Mouse (Mus musculus) midbrain, embryonic 12.5 days (tissue): ENCODE data around the gene Spata32. TPM values are rescaled to one million over a fixed set of nuclear protein-coding genes. Genes with fewer than 3 reads are reported as not detected.

Source experiments
- ATAC-seq: fragments of 200-750 bp; cut with Nextera tagmentation; 2 replicates; pipeline ENCODE4 v1.8.0; 2017; ENCODE audit warnings: low read depth, moderate TSS enrichment, moderate library complexity; ENCODE audit not compliant: low FRiP score
- H3K27ac ChIP-seq: fragments of 300-500 bp; sonication (generic); replicated peaks from 2 replicates; pipeline ENCODE4 v1.5.1; 2016; ENCODE audit warnings: mild to moderate bottlenecking
- H3K27me3 ChIP-seq: fragments of 300-500 bp; sonication (generic); 2 replicates; pipeline ENCODE4 v1.6.1; 2016; ENCODE audit warnings: mild to moderate bottlenecking
- H3K36me3 ChIP-seq: fragments of 300-500 bp; sonication (generic); 2 replicates; pipeline ENCODE4 v1.6.1; 2016
- H3K4me1 ChIP-seq: fragments of 300-500 bp; sonication (generic); 2 replicates; pipeline ENCODE4 v1.6.1; 2016
- H3K4me2 ChIP-seq: fragments of 300-500 bp; sonication (generic); replicated peaks from 2 replicates; pipeline ENCODE4 v1.6.1; 2016; ENCODE audit warnings: mild to moderate bottlenecking, moderate library complexity
- H3K4me3 ChIP-seq: fragments of 300-500 bp; sonication (generic); 2 replicates; pipeline ENCODE4 v1.5.1; 2016; ENCODE audit warnings: mild to moderate bottlenecking
- H3K9ac ChIP-seq: fragments of 300-500 bp; sonication (generic); replicated peaks from 2 replicates; pipeline ENCODE4 v1.6.1; 2016; ENCODE audit warnings: mild to moderate bottlenecking, moderate library complexity
- H3K9me3 ChIP-seq: fragments of 300-500 bp; sonication (generic); 2 replicates; pipeline ENCODE4 v1.6.1; 2016; ENCODE audit warnings: mild to moderate bottlenecking
- WGBS: fragments of 180-500 bp; shearing (Covaris S2); methylation state at CpG from one replicate; pipeline ENCODE4 v1.1.7; 2016; 5-methylcytosine and 5-hydroxymethylcytosine counted together
- polyA plus RNA-seq: library from polyadenylated mRNA; unstranded; fragments of >200 nt; fragmentation: Nextera tagmentation; extraction: Ambion mirVana; gene quantifications from 2 replicates; pipeline ENCODE4 v1.2.1, GENCODE M21; 2016

The Spata32 gene
- polyA plus RNA-seq, 1 experiment from 2014 or later: not detected

- peaks cover 30% of the 10 kb centered on the region for H3K4me1 ChIP-seq
- no peak for ATAC-seq
- no peak overlapping the region for H3K4me2 ChIP-seq
- no peaks in the 10 kb centered on the region for H3K9me3 ChIP-seq
- no peak overlapping the region for H3K27ac ChIP-seq
- H3K27me3 ChIP-seq: peaks cover 97% of the 10 kb centered on the region
- no peak overlapping the region for H3K4me3 ChIP-seq
- no peaks in the 10 kb centered on the region for H3K36me3 ChIP-seq
- no peak overlapping the region for H3K9ac ChIP-seq
- 87% methylated on average over 4 of the region's 4 CpGs for WGBS
Measured at GRCm38 (mm10) chr11:103197340-103197739, 20.9 kb downstream of the Spata32 start.

DNA sequence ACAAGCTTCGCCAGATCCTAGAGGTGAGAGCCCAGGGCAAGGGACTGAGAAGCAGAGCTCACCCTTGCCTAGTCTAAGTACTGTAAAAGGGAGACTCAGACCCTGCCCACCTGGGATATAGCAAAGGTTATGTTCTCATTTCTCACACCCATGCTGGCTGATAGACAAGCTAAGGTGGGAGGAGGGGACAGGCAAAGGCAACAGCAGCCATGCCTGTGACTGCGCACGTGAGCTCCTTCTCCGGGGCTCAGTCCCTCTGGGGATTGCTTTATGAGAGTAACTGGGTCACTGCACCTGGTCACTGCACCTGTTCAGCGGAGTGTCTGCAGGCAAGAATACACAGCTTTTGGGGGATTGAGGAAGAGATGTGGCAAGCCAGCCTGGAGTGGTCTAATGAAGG, 22.6 kb downstream of the Spata32 start:
- no peaks in the 10 kb centered on the region for H3K36me3 ChIP-seq
- H3K4me1 ChIP-seq: peaks cover 24% of the 10 kb centered on the region
- 85% methylated on average over 5 of the region's 5 CpGs for WGBS
- H3K4me3 ChIP-seq: no peak overlapping the region
- peaks cover 100% of the 10 kb centered on the region for H3K27me3 ChIP-seq
- no peak for ATAC-seq
- H3K27ac ChIP-seq: no peak overlapping the region
- H3K9ac ChIP-seq: no peak overlapping the region
- H3K9me3 ChIP-seq: no peaks in the 10 kb centered on the region
- no peak overlapping the region for H3K4me2 ChIP-seq

GRCm38 (mm10) chr11:103195236-103195635, 23.0 kb downstream of the Spata32 start:
- H3K4me2 ChIP-seq: no peak overlapping the region
- no peaks in the 10 kb centered on the region for H3K9me3 ChIP-seq
- no peak overlapping the region for H3K9ac ChIP-seq
- H3K4me3 ChIP-seq: no peak overlapping the region
- no peak overlapping the region for H3K27ac ChIP-seq
- no peak for ATAC-seq
- H3K4me1 ChIP-seq: peaks cover 24% of the 10 kb centered on the region
- H3K36me3 ChIP-seq: no peaks in the 10 kb centered on the region
- 92% methylated on average over 18 of the region's 18 CpGs for WGBS
- H3K27me3 ChIP-seq: peaks cover 100% of the 10 kb centered on the region

DNA sequence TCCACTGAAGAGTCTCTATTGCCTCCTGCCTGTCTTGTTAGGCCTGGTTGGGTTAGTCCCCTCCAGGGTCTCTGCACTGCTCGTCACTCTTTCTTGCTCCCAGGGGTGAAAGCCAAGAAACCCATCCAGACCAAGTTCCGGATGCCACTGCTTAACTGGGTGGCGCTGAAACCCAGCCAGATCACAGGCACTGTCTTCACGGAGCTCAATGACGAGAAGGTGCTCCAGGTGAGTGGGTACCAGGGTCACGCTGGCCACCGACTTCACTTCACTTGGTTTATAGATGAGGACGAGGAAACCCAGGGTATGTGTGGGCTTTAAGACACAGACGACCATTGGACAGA, 24.4 kb downstream of the Spata32 start:
- H3K4me3 ChIP-seq: no peak overlapping the region
- no peak overlapping the region for H3K9ac ChIP-seq
- no peak for ATAC-seq
- no peaks in the 10 kb centered on the region for H3K36me3 ChIP-seq
- H3K4me2 ChIP-seq: no peak overlapping the region
- 28% methylated on average over 9 of the region's 9 CpGs for WGBS
- H3K27me3 ChIP-seq: peaks cover 97% of the 10 kb centered on the region
- H3K27ac ChIP-seq: no peak overlapping the region
- no peaks in the 10 kb centered on the region for H3K9me3 ChIP-seq
- peaks cover 14% of the 10 kb centered on the region for H3K4me1 ChIP-seq

DNA sequence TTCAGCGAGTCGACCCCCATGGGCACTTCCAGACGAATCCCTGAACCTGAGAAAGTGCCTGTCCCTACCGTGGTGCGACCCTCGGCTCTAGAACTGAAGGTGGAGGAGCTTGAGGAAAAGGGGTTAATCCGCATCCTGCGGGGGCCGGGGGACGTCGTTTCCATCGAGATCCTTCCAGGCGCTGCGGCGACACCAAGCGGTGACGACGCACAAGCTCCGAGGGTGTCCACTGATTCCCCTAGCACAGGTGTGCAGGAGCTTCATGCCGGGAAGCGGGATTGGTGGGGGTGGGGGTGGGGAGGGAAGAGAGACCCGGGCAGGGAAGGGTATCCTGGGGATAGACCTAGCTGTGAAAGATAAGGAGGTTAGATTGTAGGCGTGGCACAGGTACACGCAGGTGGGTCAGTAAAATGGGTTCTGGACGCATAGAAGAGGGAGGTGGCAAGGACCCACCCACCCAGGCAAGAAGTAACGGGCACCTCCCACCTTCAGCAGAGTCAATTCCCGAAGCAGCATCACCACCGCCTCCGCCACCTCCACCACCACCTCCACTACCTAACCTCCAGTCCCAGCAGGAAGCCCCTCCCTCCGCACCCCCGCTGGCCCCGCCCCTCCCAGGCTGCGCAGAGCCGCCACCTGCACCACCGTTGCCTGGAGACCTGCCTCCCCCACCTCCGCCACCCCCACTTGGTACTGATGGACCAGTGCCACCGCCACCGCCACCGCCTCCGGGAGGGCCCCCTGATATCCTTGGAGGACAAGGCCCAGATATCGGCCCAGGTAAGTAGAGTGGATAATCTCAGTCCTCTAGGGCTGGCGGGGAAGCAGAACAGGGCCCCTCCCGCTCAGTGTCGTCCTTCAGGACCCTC, 25.0 kb downstream of the Spata32 start:
- Histone ChIP-seq H3K4me2 (peak overlapping the region; percentile 52), H3K4me1 (peaks cover 9% of the 10 kb centered on the region), H3K9me3 (no peaks in the 10 kb centered on the region), H3K36me3 (no peaks in the 10 kb centered on the region), H3K9ac (no peak overlapping the region), H3K4me3 (peak overlapping the region; percentile 26), H3K27ac (no peak overlapping the region), H3K27me3 (peaks cover 91% of the 10 kb centered on the region)
- WGBS: 2% methylated on average over 44 of the region's 44 CpGs
- no peak for ATAC-seq

- H3K27me3 ChIP-seq: peaks cover 83% of the 10 kb centered on the region
- no peak overlapping the region for H3K9ac ChIP-seq
- H3K27ac ChIP-seq: no peak overlapping the region
- no peaks in the 10 kb centered on the region for H3K36me3 ChIP-seq
- H3K4me3 ChIP-seq: peak overlapping the region; percentile 26
- WGBS: 16% methylated on average over 28 of the region's 28 CpGs
- H3K4me2 ChIP-seq: peak overlapping the region; percentile 52
- H3K4me1 ChIP-seq: peaks cover 9% of the 10 kb centered on the region
- ATAC-seq: no peak
- H3K9me3 ChIP-seq: no peaks in the 10 kb centered on the region
Measured at GRCm38 (mm10) chr11:103192230-103192955, 25.8 kb downstream of the Spata32 start.

DNA sequence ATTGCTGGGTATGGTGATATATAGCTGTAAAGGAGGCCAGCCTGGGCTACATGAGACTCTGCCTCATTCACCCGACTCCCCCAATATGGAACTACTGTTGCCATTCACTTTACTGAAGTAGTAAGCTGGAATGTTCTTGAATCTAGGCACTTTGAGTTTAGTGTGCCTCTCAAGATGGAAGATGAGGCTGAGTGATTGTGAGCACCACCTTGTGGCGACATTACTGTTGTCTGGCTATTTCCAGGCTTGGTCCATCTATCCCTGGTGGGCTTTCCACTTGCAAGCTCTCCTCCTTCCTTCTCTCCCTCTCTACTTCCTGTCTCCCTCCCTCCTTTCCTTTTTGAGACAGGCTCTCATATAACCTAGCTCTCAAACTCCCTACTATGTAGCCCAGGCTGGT, 33.3 kb downstream of the Spata32 start:
- Histone ChIP-seq H3K4me2 (no peak overlapping the region), H3K9me3 (no peaks in the 10 kb centered on the region), H3K9ac (no peak overlapping the region), H3K4me1 (no peaks in the 10 kb centered on the region), H3K4me3 (no peak overlapping the region), H3K36me3 (no peaks in the 10 kb centered on the region), H3K27me3 (peaks cover 17% of the 10 kb centered on the region), H3K27ac (no peak overlapping the region)
- ATAC-seq: no peak
- 26% methylated on average over 2 of the region's 2 CpGs for WGBS

DNA sequence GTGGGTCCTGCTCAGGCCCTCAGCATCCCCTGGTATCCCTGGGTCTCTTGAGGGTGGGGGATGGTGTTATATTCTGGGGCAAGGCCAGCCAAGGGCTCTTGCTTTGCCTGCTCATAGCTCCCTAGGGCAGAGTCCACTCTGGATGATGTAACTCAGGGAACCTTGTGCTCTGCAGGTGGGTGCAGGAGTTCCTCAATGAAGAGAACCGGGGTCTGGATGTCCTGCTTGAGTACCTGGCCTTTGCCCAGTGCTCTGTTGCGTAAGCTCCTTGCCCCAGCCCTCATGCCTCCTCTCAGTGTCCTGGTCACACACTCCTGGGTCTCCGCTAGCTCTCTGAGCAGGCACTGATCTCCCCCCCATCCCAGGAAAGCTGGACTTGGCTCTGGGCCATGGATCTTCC, 36.3 kb downstream of the Spata32 start:
- no peaks in the 10 kb centered on the region for H3K36me3 ChIP-seq
- ATAC-seq: no peak
- H3K9ac ChIP-seq: no peak overlapping the region
- no peaks in the 10 kb centered on the region for H3K4me1 ChIP-seq
- H3K9me3 ChIP-seq: no peaks in the 10 kb centered on the region
- H3K4me2 ChIP-seq: no peak overlapping the region
- H3K27ac ChIP-seq: no peak overlapping the region
- peaks cover 13% of the 10 kb centered on the region; the same call in 1 of the 2 replicates for H3K27me3 ChIP-seq
- no peak overlapping the region for H3K4me3 ChIP-seq
- WGBS: 80% methylated on average over 3 of the region's 3 CpGs

DNA sequence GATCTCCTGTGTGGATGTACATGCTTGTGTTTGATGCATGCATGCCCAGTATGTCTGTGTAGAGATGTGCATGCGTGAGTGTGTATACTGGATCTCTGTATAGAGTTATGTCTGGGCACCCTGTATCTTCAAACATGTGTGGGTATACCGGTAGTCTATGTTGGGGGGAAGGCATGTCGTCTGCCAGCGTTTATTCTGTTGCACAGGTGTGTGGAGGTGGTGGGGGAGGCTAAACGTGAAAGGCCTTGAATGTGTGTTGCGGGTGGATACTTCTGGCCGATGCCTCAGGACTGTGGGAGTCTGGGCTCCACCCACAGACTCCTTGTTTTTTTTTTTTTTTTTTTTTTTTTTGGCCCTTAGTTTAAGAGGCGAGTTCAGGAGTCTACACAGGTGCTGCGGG, 36.9 kb downstream of the Spata32 start:
- Histone ChIP-seq H3K9me3 (no peaks in the 10 kb centered on the region), H3K36me3 (no peaks in the 10 kb centered on the region), H3K4me3 (no peak overlapping the region), H3K4me1 (no peaks in the 10 kb centered on the region), H3K27ac (no peak overlapping the region), H3K4me2 (no peak overlapping the region), H3K27me3 (peaks cover 13% of the 10 kb centered on the region; the same call in 1 of the 2 replicates), H3K9ac (no peak overlapping the region)
- WGBS: 84% methylated on average over 9 of the region's 9 CpGs
- ATAC-seq: no peak

DNA sequence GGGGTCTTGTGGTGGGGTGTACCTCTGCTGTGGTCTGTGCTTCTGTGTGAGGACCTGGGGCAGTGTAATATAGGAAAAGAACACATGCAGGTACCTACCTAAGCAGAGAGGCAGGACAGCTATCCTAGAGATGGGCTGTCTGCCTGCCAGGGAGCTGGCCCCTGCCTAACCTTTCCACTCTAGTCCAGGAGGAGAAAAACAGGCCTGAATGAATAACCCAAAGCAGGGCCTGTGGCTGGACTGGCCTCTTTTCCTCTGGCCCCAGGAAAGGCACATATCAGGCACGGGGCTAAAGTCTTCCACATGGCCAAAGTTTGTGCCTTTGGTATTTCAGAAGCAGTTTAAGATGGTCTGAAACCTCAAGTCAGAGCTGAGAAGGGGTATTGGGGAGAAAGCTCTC, 37.8 kb downstream of the Spata32 start:
- H3K4me3 ChIP-seq: no peak overlapping the region
- H3K4me2 ChIP-seq: no peak overlapping the region
- WGBS: 67% methylated on average over 1 of the region's 1 CpGs
- peaks cover 7% of the 10 kb centered on the region; the same call in 1 of the 2 replicates for H3K27me3 ChIP-seq
- no peak for ATAC-seq
- no peak overlapping the region for H3K9ac ChIP-seq
- no peaks in the 10 kb centered on the region for H3K9me3 ChIP-seq
- H3K27ac ChIP-seq: no peak overlapping the region
- no peaks in the 10 kb centered on the region for H3K36me3 ChIP-seq
- no peaks in the 10 kb centered on the region for H3K4me1 ChIP-seq

DNA sequence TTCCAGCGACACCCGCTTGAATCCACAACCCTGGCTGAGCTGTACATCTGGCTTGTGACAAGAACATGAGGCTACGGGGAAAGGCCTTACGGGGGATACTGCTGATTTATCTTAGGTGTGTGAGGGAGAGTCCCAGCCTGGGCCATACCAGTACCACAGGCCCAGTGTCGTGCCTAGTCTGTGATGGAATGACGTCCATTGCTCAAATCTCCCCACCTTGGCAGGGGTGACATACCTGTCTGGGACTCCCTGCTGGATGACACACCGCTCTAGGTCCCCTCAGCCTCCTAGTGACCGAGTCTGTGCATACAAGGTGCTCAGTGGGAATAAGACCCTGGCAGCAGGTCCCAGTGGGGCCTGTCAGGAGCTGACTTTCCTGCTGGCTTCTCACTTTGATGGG, 39.5 kb downstream of the Spata32 start:
- WGBS: 89% methylated on average over 8 of the region's 8 CpGs
- ATAC-seq: no peak

GRCm38 (mm10) chr11:103177815-103178485, 40.3 kb downstream of the Spata32 start:
- H3K27ac ChIP-seq: no peak overlapping the region
- 0 out of 2 replicates have a peak, but pooled peaks cover 3% of the 10 kb centered on the region for H3K4me1 ChIP-seq
- ATAC-seq: no peak
- no peak overlapping the region for H3K4me3 ChIP-seq
- H3K4me2 ChIP-seq: no peak overlapping the region
- H3K27me3 ChIP-seq: peaks cover 28% of the 10 kb centered on the region
- no peaks in the 10 kb centered on the region for H3K36me3 ChIP-seq
- H3K9ac ChIP-seq: no peak overlapping the region
- no peaks in the 10 kb centered on the region for H3K9me3 ChIP-seq
- WGBS: 85% methylated on average over 15 of the region's 15 CpGs

More for the DNA sequence above, 39.5 kb downstream of the Spata32 start:
- Histone ChIP-seq H3K27ac (no peak overlapping the region), H3K4me2 (no peak overlapping the region), H3K4me3 (no peak overlapping the region), H3K9ac (no peak overlapping the region), H3K36me3 (no peaks in the 10 kb centered on the region), H3K4me1 (0 out of 2 replicates have a peak, but pooled peaks cover 3% of the 10 kb centered on the region), H3K9me3 (no peaks in the 10 kb centered on the region), H3K27me3 (peaks cover 21% of the 10 kb centered on the region)
